Mouse (Mus musculus): ENCODE data around the gene Vmn1r224.

Vmn1r224 gene

GRCm38 (mm10) chr17:20413846-20414245, at the start of gene Vmn1r224:
Gene Vmn1r224, plus strand, starts transcription at chr17:20414146.
- CTCF ChIA-PET: no interaction called here

GRCm38 (mm10) chr17:20399105-20399504, 14.8 kb upstream of the Vmn1r224 start:
- CTCF ChIA-PET: no interaction called here

- CTCF ChIA-PET: no interaction called here
These were observed 25.3 kb downstream of the Vmn1r224 start for GRCm38 (mm10) chr17:20439263-20439662.

- CTCF ChIA-PET: no interaction called here
These were observed 59.4 kb downstream of the Vmn1r224 start for GRCm38 (mm10) chr17:20473311-20473710.

Measured in spleen, embryonic (tissue).